Mouse (Mus musculus) C2C12 (cell line): Measurements from ENCODE around the gene Smyd1. TPM values are rescaled to one million over a fixed set of nuclear protein-coding genes. Genes with fewer than 3 reads are reported as not detected.
"Not testable (repeated sequence)": the region's sequence is repeated elsewhere in the genome, so short reads cannot be mapped to it uniquely, and the experiment has no call there.

Experiments
- H3K27me3 ChIP-seq: one replicate; pipeline ENCODE4 v1.6.1; 2011; ENCODE audit not compliant: control insufficient read depth, insufficient read depth, insufficient read length
- H3K36me3 ChIP-seq: one replicate; pipeline ENCODE4 v1.6.1; 2011; ENCODE audit not compliant: control insufficient read depth, insufficient read depth
- H3K4me3 ChIP-seq: one replicate; pipeline ENCODE4 v1.5.1; 2011; ENCODE audit warnings: mild to moderate bottlenecking, control low read depth; ENCODE audit not compliant: poor library complexity, insufficient read depth, severe bottlenecking
- H3K79me2 ChIP-seq: one replicate; pipeline ENCODE4 v1.6.1; 2011; ENCODE audit not compliant: control insufficient read depth, insufficient read depth
- H3K79me3 ChIP-seq: one replicate; pipeline ENCODE4 v1.6.1; 2011; ENCODE audit warnings: low read depth, control low read depth
- H3ac ChIP-seq: one replicate; pipeline ENCODE3; 2011; ENCODE audit warnings: low read depth; ENCODE audit not compliant: control insufficient read depth, insufficient read length
- CEBPB ChIP-seq: IDR thresholded peaks from one replicate; pipeline ENCODE4 v1.6.1; 2011; ENCODE audit warnings: low read depth, mild to moderate bottlenecking, control low read depth, moderate library complexity
- CTCF ChIP-seq: IDR thresholded peaks from one replicate; pipeline ENCODE4 v1.5.1; 2011; ENCODE audit not compliant: control insufficient read depth, insufficient read depth, insufficient read length
- FOSL1 ChIP-seq: IDR thresholded peaks from one replicate; pipeline ENCODE4 v1.8.0; 2011; ENCODE audit warnings: mild to moderate bottlenecking, low read length; ENCODE audit not compliant: poor library complexity, insufficient read depth, severe bottlenecking
- MAX ChIP-seq: IDR thresholded peaks from one replicate; pipeline ENCODE4 v1.6.1; 2011; ENCODE audit warnings: mild to moderate bottlenecking, control low read depth
- MYOD1 ChIP-seq: IDR thresholded peaks from one replicate; pipeline ENCODE4 v1.6.1; 2011; ENCODE audit warnings: low read depth; ENCODE audit not compliant: control insufficient read depth, insufficient read length
- MYOG ChIP-seq: IDR thresholded peaks from one replicate; pipeline ENCODE4 v1.6.1; 2011; ENCODE audit not compliant: control insufficient read depth, insufficient read length; ENCODE audit errors: extremely low read depth
- USF1 ChIP-seq: IDR thresholded peaks from one replicate; pipeline ENCODE4 v1.6.1; 2011; ENCODE audit warnings: low read depth, mild to moderate bottlenecking, control low read depth, moderate library complexity
- polyA plus RNA-seq: library from polyadenylated mRNA; unstranded; fragments of >200 nt; fragmentation: generic; extraction: Trizol; gene quantifications from one replicate; pipeline ENCODE4 v1.2.1, GENCODE M21; 2012; ENCODE audit warnings: missing spikeins

Smyd1 gene
- polyA plus RNA-seq, 1 experiment: 7.1 TPM

GRCm38 (mm10) chr6:71333031-71333430 is 11.0 kb upstream of the Smyd1 start:
- H3K79me3 ChIP-seq: no peaks in the 10 kb centered on the region
- no peaks in the 10 kb centered on the region for H3K79me2 ChIP-seq
- no peak overlapping the region for H3K4me3 ChIP-seq
- peaks cover 22% of the 10 kb centered on the region for H3K27me3 ChIP-seq
- H3K36me3 ChIP-seq: no peaks in the 10 kb centered on the region
- no peak overlapping the region for H3ac ChIP-seq
- TF ChIP-seq MYOG (no peak), FOSL1 (no peak), USF1 (no peak), CEBPB (no peak), MYOD1 (no peak), CTCF (no peak), MAX (no peak)

GRCm38 (mm10) chr6:71332236-71332965 is 10.4 kb upstream of the Smyd1 start:
- Histone ChIP-seq H3K4me3 (no peak overlapping the region), H3ac (no peak overlapping the region), H3K36me3 (no peaks in the 10 kb centered on the region), H3K27me3 (peaks cover 22% of the 10 kb centered on the region), H3K79me3 (no peaks in the 10 kb centered on the region), H3K79me2 (no peaks in the 10 kb centered on the region)
- TF ChIP-seq USF1 (no peak), CTCF (no peak), MYOD1 (no peak), CEBPB (no peak), FOSL1 (no peak), MAX (no peak), MYOG (no peak)

DNA sequence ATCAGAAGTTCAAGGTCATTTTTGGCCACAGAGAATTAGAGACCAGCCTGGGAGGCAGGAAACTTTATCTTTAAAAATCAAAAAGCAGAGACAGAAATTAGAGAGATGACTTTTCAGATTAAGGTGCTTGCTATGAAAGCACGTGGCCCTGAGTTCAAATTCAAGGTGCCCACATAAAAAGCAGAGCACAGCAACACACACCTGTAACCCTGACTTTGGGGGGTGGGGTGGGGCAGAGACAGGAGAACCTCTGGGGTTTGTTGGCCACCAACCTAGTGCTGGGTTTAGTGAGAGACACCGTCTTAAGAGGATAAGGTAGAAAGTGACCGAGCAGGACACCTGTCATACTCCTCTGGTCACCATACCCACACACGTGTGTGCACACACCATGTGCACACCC is 9.5 kb upstream of the Smyd1 start:
- H3K79me3 ChIP-seq: not testable (repeated sequence)
- peaks cover 22% of the 10 kb centered on the region for H3K27me3 ChIP-seq

GRCm38 (mm10) chr6:71330486-71330885 is 8.5 kb upstream of the Smyd1 start:
- H3ac ChIP-seq: no peak overlapping the region
- no peaks in the 10 kb centered on the region for H3K36me3 ChIP-seq
- H3K79me2 ChIP-seq: no peaks in the 10 kb centered on the region
- H3K79me3 ChIP-seq: no peaks in the 10 kb centered on the region
- H3K27me3 ChIP-seq: peaks cover 22% of the 10 kb centered on the region
- no peak overlapping the region for H3K4me3 ChIP-seq
- TF ChIP-seq MYOG: no peak
- no peak for TF ChIP-seq CTCF
- TF ChIP-seq USF1: no peak
- TF ChIP-seq CEBPB: no peak
- TF ChIP-seq FOSL1: no peak

More for the DNA sequence above, 9.5 kb upstream of the Smyd1 start:
- H3ac ChIP-seq, H3K36me3 ChIP-seq, H3K79me2 ChIP-seq, H3K4me3 ChIP-seq: not testable (repeated sequence)

DNA sequence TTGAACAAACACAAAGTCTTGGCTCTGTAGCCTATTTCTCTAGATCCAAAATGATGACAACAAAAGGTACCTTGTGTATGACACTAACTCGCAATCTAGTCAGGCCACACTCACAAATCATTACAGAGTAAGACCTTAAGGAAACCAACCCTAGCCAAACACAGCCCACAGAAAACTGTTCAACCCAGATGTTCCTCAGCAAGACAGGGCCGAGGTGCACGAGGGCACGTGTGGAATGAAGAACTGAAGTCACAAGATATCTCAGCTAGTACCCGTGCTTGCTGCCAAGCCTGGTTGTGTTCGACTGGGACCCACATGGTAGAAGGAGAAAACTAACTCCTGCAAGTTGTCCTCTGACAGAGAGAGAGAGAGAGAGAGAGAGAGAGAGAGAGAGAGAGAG is 7.8 kb upstream of the Smyd1 start:
- no peaks in the 10 kb centered on the region for H3K79me3 ChIP-seq
- no peak overlapping the region for H3K4me3 ChIP-seq
- no peaks in the 10 kb centered on the region for H3K36me3 ChIP-seq
- peaks cover 22% of the 10 kb centered on the region for H3K27me3 ChIP-seq
- TF ChIP-seq MYOD1 (no peak), FOSL1 (no peak), MAX (no peak), MYOG (no peak)
- H3K79me2 ChIP-seq: no peaks in the 10 kb centered on the region
- no peak overlapping the region for H3ac ChIP-seq

- H3K79me3 ChIP-seq: no peaks in the 10 kb centered on the region
- H3K79me2 ChIP-seq: no peaks in the 10 kb centered on the region
- no peak for TF ChIP-seq USF1
- H3K27me3 ChIP-seq: peaks cover 3% of the 10 kb centered on the region
- no peaks in the 10 kb centered on the region for H3K36me3 ChIP-seq
- H3ac ChIP-seq: no peak overlapping the region
- H3K4me3 ChIP-seq: no peak overlapping the region
These were observed 2.8 kb upstream of the Smyd1 start for GRCm38 (mm10) chr6:71324816-71325215.
